Mouse (Mus musculus) cerebral cortex, adult 2 months (tissue): ENCODE data around the gene Eci1.

Experiments
- WGBS: fragments of 180-500 bp; shearing (Covaris S2); methylation state at CpG from one replicate; pipeline ENCODE4 v1.1.7; 2018; 5-methylcytosine and 5-hydroxymethylcytosine counted together

The Eci1 gene

GRCm38 (mm10) chr17:24440377-24440776, 13.9 kb downstream of the Eci1 start:
- WGBS: 82% methylated on average over 8 of the region's 8 CpGs

DNA sequence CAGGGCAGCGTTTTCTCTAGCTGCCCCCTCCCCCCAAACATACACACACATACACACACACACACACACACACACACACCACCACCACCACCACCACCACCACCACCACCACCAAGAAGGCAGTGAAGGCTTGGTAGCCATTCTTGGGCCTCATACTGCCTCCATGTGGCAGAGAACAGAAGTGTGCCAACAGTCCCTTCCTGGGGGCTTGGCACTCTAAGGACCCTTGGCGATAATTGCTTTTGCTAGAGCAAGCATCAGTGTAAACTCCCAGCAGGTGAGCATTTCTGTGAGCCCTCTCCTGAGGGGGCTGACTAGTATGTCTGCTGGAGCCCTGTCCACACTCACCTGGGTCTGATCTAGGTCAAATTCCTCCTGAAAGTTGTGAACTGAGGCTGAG, 14.7 kb downstream of the Eci1 start:
- 39% methylated on average over 2 of the region's 2 CpGs for WGBS

GRCm38 (mm10) chr17:24442107-24442506, 15.7 kb downstream of the Eci1 start:
- WGBS: 91% methylated on average over 14 of the region's 14 CpGs

- 53% methylated on average over 7 of the region's 7 CpGs for WGBS
Measured at GRCm38 (mm10) chr17:24442632-24443155, 16.3 kb downstream of the Eci1 start, which contains the start of gene Dnase1l2. Dnase1l2 (minus strand) TSS chr17:24443105.

GRCm38 (mm10) chr17:24443409-24443808, 17.0 kb downstream of the Eci1 start:
- 59% methylated on average over 4 of the region's 4 CpGs for WGBS

DNA sequence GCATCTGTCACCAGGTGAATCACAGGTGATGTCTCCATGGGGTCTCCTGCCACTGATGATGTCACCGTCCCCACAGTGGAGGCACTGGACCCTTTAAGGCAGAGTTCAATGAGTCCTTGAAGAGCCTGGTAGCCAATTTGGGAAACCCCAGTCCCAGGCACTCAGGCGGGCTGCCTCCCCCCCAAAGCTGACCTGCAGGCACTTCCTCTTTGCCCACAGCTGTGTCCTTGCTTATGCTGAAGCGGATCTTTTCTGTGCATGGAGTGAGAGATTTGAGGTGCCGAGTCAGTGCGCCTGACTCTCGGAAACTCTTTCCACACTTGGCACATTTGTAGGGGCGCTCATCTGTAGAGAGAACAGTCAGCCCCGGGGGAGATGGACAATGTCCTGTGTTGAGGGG, 20.1 kb downstream of the Eci1 start:
- 85% methylated on average over 8 of the region's 8 CpGs for WGBS

DNA sequence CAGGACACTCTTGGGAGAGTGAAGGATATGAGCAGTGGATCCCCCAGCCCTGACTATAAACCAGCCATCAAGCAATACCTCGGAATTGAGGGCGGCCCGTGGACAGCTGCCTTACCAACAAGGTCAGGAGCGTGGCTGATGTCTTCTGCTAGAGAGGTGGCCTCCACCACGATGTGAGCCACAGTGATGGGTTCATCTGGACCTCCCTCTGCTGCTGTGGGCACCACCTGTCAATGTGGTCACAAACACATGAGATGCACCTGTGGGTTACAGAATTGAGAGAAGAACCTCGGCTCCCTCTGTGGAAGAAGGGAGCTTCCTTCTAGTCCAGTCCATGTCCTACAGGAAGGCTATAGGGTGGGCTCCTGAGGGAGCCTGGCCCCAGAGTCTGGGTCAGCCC, 23.1 kb downstream of the Eci1 start:
- 92% methylated on average over 6 of the region's 6 CpGs for WGBS

- WGBS: 93% methylated on average over 6 of the region's 6 CpGs
Measured at GRCm38 (mm10) chr17:24451220-24451619, 24.8 kb downstream of the Eci1 start.

GRCm38 (mm10) chr17:24453372-24453771, 26.9 kb downstream of the Eci1 start:
- 82% methylated on average over 2 of the region's 2 CpGs for WGBS

DNA sequence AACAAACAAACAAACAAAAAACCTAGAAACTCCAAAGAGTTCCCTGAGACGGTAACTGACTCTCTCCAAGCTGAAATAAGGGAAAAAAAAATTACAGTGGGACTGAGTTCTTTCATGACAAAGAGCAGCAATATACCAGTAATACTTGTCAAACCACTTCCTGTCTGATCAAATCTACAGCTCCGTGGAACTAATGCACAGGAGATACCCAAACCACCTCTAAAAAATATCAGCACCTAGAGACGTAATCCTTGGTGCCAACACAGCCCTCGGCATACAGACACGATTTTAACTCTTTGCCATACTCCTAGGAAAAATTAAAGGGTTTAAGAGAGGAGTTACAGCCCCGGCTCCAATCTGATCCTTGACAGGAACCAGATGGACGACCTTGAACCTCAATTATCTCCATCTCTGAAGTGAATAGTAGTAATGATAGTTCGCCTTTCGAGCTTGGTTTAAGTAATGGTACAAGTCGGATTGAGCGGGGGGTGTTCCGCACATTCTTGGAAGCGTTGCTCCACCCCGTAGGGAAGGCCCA, 27.8 kb downstream of the Eci1 start:
- 3% methylated on average over 14 of the region's 14 CpGs for WGBS

- WGBS: under 1% methylated on average over 67 of the region's 67 CpGs
Measured at GRCm38 (mm10) chr17:24454756-24455522, 28.5 kb downstream of the Eci1 start.

GRCm38 (mm10) chr17:24455523-24456206, 29.2 kb downstream of the Eci1 start:
- WGBS: 46% methylated on average over 10 of the region's 10 CpGs

DNA sequence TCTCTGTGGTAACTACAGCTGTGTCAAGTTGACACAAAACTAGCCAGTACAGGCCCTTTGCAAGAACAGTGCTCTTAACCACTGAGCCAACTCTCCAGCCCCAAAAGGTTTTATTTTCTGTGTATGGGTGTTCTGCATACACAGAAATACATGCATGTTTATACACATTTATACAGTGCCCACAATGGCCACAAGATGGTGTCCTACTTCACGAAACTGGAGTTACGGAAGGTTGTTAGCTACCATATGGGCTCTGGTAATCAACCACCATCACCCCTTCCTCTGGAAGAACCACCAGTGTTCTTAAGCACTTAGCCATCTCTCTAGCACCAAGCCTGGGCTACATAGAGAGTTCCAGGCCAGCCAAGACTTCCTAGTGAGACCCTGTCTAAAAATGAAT, 35.1 kb downstream of the Eci1 start:
- 71% methylated on average over 2 of the region's 2 CpGs for WGBS

GRCm38 (mm10) chr17:24462932-24463331, 36.5 kb downstream of the Eci1 start:
- WGBS: 100% methylated on average over 1 of the region's 1 CpGs

GRCm38 (mm10) chr17:24463374-24464133, 37.1 kb downstream of the Eci1 start:
- 56% methylated on average over 6 of the region's 6 CpGs for WGBS

DNA sequence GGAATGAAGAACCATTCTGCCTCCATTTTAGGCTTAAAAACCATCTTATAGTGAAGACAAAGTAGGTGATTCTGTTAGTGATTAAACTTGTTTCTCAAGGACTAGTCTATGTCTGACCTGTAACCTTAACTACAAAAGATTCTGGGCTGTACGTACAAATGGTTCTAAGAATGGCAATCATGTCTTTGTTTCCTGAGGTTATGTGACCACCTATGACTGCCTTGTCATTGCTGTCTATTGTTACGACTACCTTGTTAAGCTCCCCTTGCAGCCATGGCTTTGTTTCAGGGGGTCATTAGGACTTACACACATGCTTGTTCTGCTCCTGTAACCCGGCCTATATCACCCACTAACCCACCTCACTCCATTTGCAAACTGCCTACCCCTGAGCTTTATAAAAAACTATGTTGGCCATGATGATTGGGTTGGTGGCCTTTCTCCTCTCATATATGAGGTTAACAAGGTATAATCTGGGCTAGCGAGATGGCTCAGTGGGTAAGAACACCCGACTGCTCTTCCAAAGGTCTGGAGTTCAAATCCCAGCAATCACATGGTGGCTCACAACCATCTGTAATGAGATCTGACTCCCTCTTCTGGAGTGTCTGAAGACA, 42.3 kb downstream of the Eci1 start:
- WGBS: 95% methylated on average over 5 of the region's 5 CpGs

GRCm38 (mm10) chr17:24469336-24469909, 43.0 kb downstream of the Eci1 start:
- WGBS: 16% methylated on average over 7 of the region's 7 CpGs

GRCm38 (mm10) chr17:24469910-24470602, 43.6 kb downstream of the Eci1 start, which contains the start of the genes E4f1 and Pgp:
E4f1 (minus strand) TSS chr17:24470313.
Pgp (plus strand) TSS chr17:24470392.
- WGBS: under 1% methylated on average over 73 of the region's 75 CpGs

DNA sequence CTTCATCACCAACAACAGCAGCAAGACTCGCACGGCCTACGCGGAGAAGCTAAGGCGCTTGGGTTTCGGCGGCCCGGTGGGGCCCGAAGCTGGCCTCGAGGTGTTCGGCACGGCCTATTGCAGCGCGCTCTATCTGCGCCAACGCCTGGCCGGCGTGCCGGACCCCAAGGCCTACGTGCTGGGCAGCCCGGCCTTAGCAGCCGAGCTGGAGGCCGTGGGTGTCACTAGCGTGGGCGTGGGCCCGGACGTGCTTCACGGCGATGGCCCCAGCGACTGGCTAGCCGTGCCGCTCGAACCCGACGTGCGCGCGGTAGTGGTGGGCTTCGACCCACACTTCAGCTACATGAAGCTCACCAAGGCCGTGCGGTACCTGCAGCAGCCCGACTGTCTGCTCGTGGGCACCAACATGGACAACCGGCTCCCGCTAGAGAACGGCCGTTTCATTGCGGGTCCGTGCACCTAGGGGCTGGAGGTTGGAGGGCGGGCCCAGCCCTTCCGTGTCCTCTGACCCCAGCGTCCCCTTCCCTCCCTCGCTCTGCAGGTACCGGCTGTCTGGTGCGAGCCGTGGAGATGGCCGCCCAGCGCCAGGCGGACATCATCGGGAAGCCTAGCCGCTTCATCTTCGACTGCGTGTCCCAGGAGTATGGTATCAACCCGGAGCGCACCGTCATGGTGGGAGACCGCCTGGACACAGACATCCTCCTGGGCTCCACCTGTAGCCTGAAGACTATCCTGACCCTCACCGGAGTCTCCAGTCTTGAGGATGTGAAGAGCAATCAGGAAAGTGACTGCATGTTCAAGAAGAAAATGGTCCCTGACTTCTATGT, 44.5 kb downstream of the Eci1 start:
- WGBS: under 1% methylated on average over 68 of the region's 68 CpGs
